Comparison of ENCODE assay signal across 21 mouse cellular contexts in the genomic region with DNA sequence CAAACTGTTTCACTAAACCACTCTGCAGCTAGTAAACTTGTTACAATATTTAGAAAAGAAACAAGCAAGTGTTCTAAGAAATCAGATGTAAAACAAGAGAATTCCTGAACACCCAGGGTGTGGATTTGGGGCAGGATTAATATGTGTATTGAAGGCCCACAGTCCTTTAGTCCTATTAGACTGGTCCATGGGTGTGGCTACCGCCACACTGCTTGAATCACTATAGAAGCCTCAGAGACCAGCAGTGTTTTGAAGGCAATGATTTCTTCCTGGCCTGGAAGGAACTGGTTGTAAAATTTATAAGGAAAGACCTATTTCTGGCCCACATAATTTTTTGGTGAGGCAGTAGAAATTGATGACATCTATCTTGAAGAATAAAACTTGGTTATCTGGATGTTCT. TPM values are rescaled to one million over a fixed set of nuclear protein-coding genes. Genes with fewer than 3 reads are reported as not detected.
"Had no signal": no experiment of that assay in that cellular context is flagged by ENCODE, and none has a peak within 500 bp of the region (broad histone marks: within the 10 kb centered on the region; RNA-seq: fewer than 3 reads in every experiment).

No protein-coding gene starts in this region.

- H3K36me3 ChIP-seq: midbrain, embryonic 13.5 days; midbrain, embryonic 15.5 days; neural tube, embryonic 13.5 days; neural tube, embryonic 15.5 days had no signal

- H3K4me3 ChIP-seq: megakaryocyte, embryonic 14.5 days; midbrain, embryonic 13.5 days; midbrain, embryonic 15.5 days; neural tube, embryonic 13.5 days; neural tube, embryonic 15.5 days had no signal

- H3K4me1 ChIP-seq: megakaryocyte, embryonic 14.5 days; neural tube, embryonic 15.5 days had no signal

- H3K27ac ChIP-seq: macrophage; midbrain, embryonic 13.5 days; midbrain, embryonic 15.5 days; neural tube, embryonic 13.5 days; neural tube, embryonic 15.5 days had no signal

- ATAC-seq: midbrain, embryonic 13.5 days; midbrain, embryonic 15.5 days had no signal

- H3K4me2 ChIP-seq: lung, embryonic 14.5 days; midbrain, embryonic 11.5 days; midbrain, embryonic 13.5 days; midbrain, embryonic 15.5 days; neural tube, embryonic 13.5 days; neural tube, embryonic 15.5 days had no signal

- H3K9ac ChIP-seq: lung, embryonic 14.5 days; midbrain, embryonic 13.5 days; midbrain, embryonic 15.5 days; neural tube, embryonic 13.5 days; neural tube, embryonic 15.5 days had no signal

- DNase-seq: lung, adult 18-20 months; lung, embryonic 14.5 days; lung, postnatal 10 days; lung, postnatal 36 days; retina, postnatal 1 day; right cerebral cortex, adult 18-20 months; right cerebral cortex, postnatal 25 days; right cerebral cortex, postnatal 4 days; spleen, adult 18-20 months; thymus, adult 2 months; thymus, postnatal 25 days; thymus, postnatal 4 days had no signal

- H3K9me3 ChIP-seq: midbrain, embryonic 13.5 days; midbrain, embryonic 15.5 days; neural tube, embryonic 13.5 days; neural tube, embryonic 15.5 days had no signal

- H3K27me3 ChIP-seq: megakaryocyte, embryonic 14.5 days; midbrain, embryonic 13.5 days; midbrain, embryonic 15.5 days; neural tube, embryonic 13.5 days; neural tube, embryonic 15.5 days had no signal

RNA-seq across cellular contexts. Expression of gene Tenm3, which starts 33.1 kb away (rescaled TPM):
- total RNA-seq: megakaryocyte progenitor cell, adult 5-6 weeks; monocyte, adult 5-6 weeks had no signal
- polyA plus RNA-seq: macrophage had no signal
